Mouse (Mus musculus): ENCODE measurements around the gene Sema7a.
A peak's percentile ranks its signal among the peaks of the same experiment; 100 is the strongest.

Sema7a gene

DNA sequence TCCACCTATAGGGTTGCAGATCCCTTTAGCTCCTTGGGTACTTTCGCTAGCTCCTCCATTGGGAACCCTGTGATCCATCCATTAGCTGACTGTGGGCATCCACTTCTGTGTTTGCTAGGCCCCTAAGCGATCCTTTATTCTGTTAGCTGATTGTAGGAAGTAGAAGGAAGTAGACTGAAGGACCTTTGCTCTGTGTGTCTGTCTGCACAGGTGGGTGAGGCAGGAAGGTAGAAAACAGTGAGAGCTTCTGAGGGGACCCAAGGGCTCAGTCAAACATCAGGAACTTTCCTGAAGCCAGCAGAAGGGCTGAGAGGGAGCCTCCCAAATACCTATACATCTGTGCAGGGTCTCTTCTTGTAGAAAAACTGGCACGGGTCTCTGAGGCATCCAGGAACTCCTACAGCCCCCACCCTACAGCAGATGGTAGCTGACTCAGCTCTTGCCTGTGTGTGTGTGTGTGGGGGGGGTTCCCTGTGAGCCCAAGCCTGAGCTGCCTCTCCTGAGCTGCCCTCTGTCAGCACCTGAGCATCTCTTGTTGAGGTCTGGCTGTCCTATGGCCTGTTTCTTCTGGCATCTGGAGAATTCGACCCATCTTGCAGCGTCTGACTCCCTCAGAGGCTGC, 35.4 kb downstream of the Sema7a start:
- DNase-seq (ENCODE audit: low read depth, low spot score) = no peak

DNA sequence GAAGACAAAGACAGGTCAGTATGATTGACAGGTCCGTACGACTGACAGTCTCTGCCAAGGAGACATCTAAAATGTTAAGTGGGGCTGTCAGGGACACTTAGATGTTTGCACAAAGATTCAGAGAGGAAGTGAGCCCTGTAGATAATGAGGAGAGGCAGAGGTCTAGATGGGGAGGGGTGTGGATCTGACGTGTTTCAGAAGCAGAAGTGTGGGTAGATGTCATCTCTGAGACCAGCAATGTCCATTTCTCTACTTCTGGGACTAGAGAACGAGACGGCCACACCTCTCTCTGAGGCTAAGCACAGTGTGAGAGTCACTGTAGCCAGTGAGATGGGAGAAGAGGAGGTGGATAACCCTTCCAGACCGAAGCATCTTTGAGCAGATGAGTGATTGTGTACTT, 38.1 kb downstream of the Sema7a start:
- no peak for DNase-seq (ENCODE audit: low read depth, low spot score)

- no peak for DNase-seq (ENCODE audit: low read depth, low spot score)
Measured at GRCm38 (mm10) chr9:57978858-57979257, 38.9 kb downstream of the Sema7a start.

DNA sequence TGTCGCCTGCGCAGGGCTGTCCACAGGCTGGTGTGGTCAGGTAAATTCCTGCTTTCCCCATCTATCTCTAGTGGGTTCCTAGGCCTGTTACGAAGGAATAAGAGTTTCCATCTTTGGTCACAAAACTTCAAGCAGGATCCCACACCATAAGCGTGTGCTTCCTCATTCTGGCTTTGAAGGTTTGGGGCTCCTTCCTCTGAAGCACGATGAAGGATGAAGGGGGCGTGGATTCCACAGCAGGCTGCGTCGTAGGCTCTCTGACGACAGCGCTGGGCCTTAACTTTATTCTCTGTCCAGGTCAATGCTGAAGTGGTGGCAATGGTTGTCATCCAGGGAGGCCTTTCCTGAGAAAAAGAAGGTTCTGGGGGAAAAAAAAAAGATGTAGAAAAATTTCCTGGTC, 40.7 kb downstream of the Sema7a start:
- no peak for DNase-seq (ENCODE audit: low read depth, low spot score)

DNA sequence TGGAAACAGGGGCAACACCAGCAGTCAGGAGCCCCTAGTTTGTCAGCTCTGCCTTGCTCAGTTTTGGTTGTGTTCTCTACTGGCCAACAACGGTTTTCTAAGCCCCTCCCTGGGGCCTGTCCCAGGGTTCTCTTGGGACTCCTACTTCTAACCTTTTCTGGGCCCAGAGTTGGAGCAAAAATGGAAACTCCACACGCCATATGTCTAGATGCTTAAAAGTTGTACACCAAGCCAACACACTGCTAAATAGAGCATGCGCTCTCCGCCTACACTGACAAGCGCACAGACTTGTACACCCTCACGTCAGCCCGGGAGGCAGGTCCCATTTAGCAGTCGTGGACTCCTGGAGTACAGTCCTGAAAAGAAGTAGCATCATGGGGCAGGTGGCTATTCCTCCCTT, 45.4 kb downstream of the Sema7a start:
- DNase-seq (ENCODE audit: low read depth, low spot score) = no peak

DNA sequence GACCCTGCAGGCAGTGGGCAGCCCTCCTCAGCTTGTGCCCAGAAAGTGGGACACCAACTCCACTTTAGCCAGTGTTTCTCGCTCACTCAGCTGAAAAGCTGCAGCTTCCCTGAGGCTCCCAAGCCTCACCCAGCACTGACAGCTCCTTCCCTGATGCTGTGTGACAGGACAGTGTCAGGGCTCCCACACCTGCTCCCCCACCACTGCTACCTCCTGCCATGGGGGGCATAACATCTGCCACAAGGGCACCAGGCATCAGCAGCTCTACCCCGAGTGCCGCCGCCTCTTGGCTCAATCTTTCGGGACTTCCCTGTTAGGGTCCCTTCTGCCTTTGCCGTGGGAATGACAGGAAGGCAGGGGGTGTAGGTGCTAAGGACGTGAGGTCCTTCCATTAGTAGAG, 46.4 kb downstream of the Sema7a start:
- no peak for DNase-seq (ENCODE audit: low read depth, low spot score)

- DNase-seq (ENCODE audit: low read depth, low spot score) = no peak
Measured at GRCm38 (mm10) chr9:57988098-57988497, 48.2 kb downstream of the Sema7a start.

GRCm38 (mm10) chr9:57989309-57989708, 49.4 kb downstream of the Sema7a start:
- DNase-seq (ENCODE audit: low read depth, low spot score) = no peak

DNA sequence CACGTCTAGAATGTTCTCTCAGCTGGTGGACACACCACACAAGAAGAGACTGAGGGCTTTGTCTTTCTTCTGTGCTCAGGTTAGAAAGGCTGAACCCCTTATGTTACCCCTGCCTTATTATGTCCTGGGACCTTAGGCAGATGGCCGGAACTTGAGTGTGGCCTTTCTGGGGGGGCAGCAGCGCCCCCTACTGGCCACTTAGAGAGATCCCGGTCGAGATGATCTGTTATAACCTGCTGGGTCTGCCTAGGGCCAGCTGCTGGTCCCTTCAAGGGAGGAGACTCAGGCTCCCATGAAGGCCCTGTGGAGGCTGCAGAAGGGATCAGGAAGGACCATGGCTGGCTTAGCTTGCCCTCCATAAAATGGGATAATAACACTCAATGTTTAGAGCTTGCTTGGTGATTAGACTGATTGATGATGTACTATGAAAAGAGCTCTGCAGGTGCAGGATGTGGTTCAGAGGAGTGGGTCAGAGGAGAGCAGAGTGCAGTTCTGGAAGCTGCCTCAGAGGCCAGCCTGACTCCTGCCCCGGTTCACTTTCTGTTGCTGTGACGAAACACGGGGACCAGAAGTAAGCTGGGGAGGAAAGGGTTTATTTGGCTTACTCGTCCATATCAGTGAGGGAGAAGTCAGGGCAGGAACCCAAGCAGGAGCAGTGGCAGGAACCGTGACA, 50.7 kb downstream of the Sema7a start:
- peak; percentile 46 for DNase-seq (ENCODE audit: low read depth, low spot score)

DNA sequence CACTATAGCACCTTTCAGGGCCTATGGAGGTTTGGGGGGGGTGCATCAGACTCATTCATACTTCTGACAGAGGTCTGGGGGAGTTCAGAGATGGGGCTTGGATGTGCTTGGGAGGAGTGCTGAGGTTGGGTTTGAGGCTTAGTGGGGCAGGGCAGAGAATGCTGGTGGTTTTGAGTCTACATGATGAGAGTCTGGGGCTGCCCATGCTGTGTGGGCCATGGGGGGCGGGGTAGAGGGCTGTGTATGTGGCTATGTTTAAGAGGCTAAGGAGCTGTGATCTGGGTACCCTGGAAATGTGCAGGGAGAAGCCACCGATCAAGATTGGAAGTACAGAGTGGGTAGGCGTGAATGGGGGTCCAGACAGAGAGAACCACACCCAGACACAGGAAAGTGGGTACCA, 52.1 kb downstream of the Sema7a start:
- DNase-seq (ENCODE audit: low read depth, low spot score) = no peak

GRCm38 (mm10) chr9:57992781-57993591, 53.1 kb downstream of the Sema7a start:
- no peak for DNase-seq (ENCODE audit: low read depth, low spot score)

GRCm38 (mm10) chr9:57995282-57995681, 55.4 kb downstream of the Sema7a start:
- DNase-seq (ENCODE audit: low read depth, low spot score) = no peak

GRCm38 (mm10) chr9:57997511-57998031, 57.7 kb downstream of the Sema7a start:
- DNase-seq (ENCODE audit: low read depth, low spot score) = no peak

DNA sequence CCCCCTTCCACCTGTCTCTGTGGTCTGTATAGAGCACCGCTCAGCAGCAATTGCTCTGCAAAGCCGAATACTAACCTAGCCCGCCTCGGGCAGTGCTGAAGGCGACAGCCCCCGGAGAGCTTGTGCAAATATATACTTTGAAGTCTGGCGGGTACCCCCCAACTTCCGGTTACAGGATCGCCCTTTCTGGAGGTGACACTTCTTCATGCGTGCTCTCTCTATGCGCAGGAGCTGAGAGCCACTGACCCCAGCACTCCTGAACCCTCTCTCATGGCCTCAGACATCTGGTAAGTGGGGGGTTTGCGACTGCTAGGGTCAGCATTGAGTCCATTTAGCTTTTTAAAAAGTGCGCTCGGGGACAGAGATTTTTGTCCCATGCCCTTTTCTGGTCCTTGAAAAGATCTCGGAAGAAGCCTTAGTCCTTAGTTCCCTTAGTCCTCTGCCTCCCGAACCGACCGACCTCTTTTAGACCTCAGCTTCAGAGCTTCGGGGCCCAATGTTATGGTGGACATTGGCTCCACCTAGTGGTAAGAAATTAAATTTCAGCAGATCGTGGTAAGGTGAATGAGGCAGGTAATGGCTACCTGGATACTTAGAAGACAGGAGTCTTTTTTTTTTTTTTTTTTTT, 58.2 kb downstream of the Sema7a start:
- peak; percentile 60 for DNase-seq (ENCODE audit: low read depth, low spot score)

- no peak for DNase-seq (ENCODE audit: low read depth, low spot score)
Measured at GRCm38 (mm10) chr9:57998685-57999084, 58.8 kb downstream of the Sema7a start.

DNA sequence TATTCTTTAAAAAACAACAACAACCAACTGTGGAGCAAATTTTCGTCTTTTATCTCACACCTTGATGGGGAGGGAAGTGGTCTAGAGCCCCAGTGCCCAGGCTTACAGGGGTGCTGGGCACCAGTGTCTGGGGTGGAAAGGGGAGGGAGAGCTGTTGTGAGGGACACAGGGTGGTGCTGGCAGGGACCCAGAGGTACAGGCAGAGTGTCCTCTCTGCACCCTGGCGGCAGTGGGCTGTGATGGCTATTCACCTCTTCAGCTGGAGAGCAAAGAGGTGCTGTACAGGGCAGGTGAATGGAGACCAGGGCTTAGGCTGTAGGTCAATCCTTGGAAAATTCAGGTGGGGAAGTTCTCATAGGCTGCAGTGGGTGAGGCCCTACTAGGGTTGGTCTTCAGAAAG, 59.8 kb downstream of the Sema7a start:
- no peak for DNase-seq (ENCODE audit: low read depth, low spot score)

DNA sequence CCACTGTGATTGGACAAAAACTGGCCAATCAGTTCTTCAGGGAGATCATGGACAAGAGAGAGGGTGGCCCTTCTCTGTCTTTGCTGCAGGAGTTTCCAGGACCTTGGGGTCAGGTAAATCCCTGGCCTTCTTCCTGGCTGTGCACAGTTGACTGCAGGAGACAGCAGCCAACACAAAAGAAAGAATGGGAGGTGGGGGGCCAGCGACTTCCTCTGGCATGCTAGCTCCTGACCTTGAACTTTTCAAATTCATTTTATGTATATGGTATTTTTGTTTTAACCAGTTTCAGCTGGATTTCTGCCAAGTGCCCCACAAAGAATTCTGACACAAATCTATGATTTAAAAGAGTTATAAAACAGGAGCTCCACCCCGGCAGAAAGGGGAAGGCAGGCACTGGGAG, 63.4 kb downstream of the Sema7a start:
- DNase-seq (ENCODE audit: low read depth, low spot score) = no peak

DNA sequence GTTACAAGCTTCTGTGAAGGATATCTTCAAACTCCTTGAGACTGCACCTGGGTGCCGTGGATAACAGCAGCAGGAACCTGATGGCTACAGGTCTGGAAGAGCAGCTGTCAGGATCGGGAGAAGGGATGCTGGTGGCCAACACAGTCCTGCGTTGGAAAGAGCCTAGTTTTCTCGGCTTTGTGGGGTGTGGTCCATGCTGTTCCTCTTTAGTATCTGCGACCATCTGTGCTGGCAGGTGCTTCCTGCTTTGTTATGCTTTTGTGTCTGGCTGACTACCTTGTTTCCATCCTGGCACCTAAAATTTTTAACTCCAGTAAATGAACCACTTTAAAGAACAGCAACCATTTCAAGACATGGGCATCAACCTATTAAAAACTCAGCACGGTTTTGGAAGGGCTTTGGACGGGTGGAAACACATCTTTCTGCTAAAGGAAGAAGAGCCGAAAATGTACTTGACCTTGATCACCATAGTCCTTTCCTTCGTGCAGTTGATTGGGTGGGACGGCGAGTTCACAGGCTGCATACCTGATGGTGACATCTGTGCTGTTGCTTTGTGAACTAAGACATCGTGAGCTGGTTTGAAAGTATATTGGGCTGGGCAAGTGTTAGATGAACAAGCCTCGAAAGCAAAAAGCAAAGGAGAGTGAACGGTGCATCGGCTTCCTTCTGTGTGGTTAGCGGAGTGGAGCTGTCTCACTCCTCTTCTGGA, 66.0 kb downstream of the Sema7a start, which contains the start of gene Cyp11a1:
Gene Cyp11a1, plus strand, starts transcription at position 659 of the 709 bp plus-strand sequence.
- no peak for DNase-seq (ENCODE audit: low read depth, low spot score)

- no peak for DNase-seq (ENCODE audit: low read depth, low spot score)
Measured at GRCm38 (mm10) chr9:58008336-58009014, 68.6 kb downstream of the Sema7a start.

DNA sequence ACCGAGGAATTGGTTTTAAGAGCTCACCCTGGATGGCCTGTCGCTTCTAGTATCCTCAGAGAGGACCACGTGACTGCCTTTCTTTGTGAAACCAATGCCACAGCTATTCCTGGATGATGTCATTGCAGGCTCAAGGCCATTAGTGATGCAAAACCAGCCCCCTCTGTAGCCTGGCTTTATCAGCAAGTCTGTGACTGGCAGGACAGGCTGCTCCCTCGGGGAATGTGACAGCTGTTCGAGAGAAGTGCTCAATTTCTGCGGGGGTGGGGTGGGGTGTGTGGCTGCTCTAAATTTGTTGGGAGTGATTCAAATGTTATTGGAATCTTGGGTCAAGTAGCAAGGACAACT, 69.1 kb downstream of the Sema7a start:
- peak; percentile 46 for DNase-seq (ENCODE audit: low read depth, low spot score)

DNA sequence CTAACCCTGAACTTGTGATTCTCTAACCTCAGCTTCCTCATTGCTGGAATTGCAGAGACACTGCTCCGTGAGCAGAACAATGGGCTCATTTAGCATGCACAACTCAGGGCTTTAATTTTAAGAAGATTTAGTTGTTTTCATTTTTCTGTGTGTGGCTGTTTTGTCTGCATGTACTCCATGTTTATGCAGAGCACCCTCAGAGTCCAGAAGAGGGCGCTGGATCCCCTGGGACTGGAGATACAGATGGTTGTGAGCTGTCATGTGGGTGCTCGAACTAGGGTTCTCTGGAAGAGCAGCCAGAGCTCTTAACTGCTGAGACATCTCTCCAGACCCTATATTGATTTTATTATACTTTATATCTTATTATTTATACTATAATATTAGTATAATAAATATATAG, 69.7 kb downstream of the Sema7a start:
- DNase-seq (ENCODE audit: low read depth, low spot score) = no peak

Measured in embryo, embryonic 11.5 days (tissue).